Mouse (Mus musculus) neutrophil, adult 59 days (primary cell): ENCODE results near the gene Gal. TPM values are rescaled to one million over a fixed set of nuclear protein-coding genes. Genes with fewer than 3 reads are reported as not detected.

Source experiments
- total RNA-seq, 2 experiments: library from RNA; stranded (reverse); gene quantifications; 1 replicate in 1 of 2; 2 replicates in 1 of 2; pipeline ENCODE4 v1.2.4; 2023

The Gal gene
- under 1 TPM in 1 of 2 experiments, not detected in 1; 0.84 TPM for total RNA-seq

GRCm38 (mm10) chr19:3414268-3414733, at the start of gene Gal:
Gene Gal, minus strand, starts transcription at chr19:3414544.

GRCm38 (mm10) chr19:3388629-3389057, 25.7 kb downstream of the Gal start, which contains the start of gene Tesmin:
Gene Tesmin, plus strand, starts transcription at chr19:3388857.

Other genes starting within 250 kb of the Gal start
- 10 to 100 TPM; 22.4 to 26.8 TPM for gene Mrpl21, start 131.6 kb downstream of the Gal start, total RNA-seq
- gene Ighmbp2, start 131.5 kb downstream of the Gal start, total RNA-seq, result 1 to 10 TPM; 5.3 to 5.6 TPM
- gene Cpt1a, start 92.2 kb downstream of the Gal start, total RNA-seq, result 10 to 100 TPM; 72.1 to 83.3 TPM
- gene Tesmin, start 25.7 kb downstream of the Gal start, total RNA-seq, result 1 to 10 TPM; 1.1 to 2.1 TPM
- 100 to 1,000 TPM; 107 TPM for gene Ppp6r3, start 161.2 kb upstream of the Gal start, total RNA-seq